Mouse (Mus musculus): ENCODE data around the gene Rnf220. TPM values are rescaled to one million over a fixed set of nuclear protein-coding genes. Genes with fewer than 3 reads are reported as not detected.
A peak's percentile ranks its signal among the peaks of the same experiment; 100 is the strongest.

Rnf220 gene
- polyA plus RNA-seq, 1 experiment from 2014 or later, result 140 TPM

DNA sequence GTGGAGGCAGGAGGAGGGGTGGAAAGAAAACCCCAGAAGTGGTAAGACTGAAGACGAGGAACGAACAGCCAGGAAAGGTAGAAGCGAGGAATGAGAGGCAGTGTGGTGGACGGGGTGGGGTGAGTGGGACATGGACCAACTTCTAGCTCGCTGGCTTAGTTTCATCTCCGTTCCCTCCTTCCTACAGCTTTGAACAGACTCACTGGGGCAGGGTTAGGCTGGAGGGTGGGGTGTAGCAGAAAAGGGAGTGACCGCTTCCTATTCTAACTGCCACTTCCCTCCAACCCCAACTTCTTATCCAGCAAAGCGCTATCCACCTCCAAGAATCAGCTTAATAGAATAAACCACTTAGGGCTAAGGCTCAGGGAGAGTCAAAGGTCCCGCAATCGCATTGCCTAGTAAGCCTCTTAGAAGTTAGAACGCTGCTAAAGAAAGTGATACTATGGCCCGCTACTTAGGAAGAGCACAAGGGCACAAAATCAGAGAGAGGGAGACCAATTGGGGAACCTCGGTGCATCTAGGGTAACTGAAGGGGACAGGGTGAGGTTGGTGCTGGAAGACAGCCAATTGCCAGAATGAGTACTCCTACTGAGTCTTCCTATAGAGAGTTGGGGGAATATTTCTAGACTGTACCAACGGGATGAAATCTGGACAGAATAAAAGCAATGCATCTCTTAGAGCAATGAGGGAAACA lies 23.4 kb downstream of the Rnf220 start:
- no peak overlapping the region for H3K27ac ChIP-seq
- no peaks in the 10 kb centered on the region for H3K36me3 ChIP-seq (replicated peaks)
- H3K9ac ChIP-seq, result no peak overlapping the region
- peaks cover 15% of the 10 kb centered on the region; the same call in 1 of the 2 replicates for H3K27me3 ChIP-seq (replicated peaks)
- ATAC-seq (replicated peaks), result no peak
- no peaks in the 10 kb centered on the region for H3K9me3 ChIP-seq
- H3K4me1 ChIP-seq, result peaks cover 3% of the 10 kb centered on the region; the same call in 1 of the 2 replicates
- no peak overlapping the region for H3K4me3 ChIP-seq
- WGBS, result 74% methylated on average over 14 of the region's 14 CpGs
- H3K4me2 ChIP-seq, result no peak overlapping the region

DNA sequence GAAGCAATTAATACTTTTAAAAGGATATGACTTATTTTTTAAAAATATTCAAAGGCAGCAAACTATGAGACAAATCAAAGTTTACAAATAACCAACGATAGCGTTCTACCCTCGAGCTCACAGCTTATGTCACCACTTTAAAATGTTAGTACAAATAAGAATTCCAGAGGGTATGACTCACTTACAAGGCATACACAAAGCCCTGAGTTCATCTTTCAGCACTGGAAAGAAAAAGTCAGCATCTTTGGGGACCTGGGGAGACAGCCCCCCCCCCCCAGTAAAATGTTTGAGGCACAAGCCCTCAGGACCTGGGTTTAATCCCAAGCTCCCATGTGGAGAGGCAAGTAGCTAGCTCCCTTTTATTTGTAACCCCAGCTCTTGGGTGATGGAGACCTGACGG lies 27.4 kb downstream of the Rnf220 start:
- H3K36me3 ChIP-seq (replicated peaks), result no peaks in the 10 kb centered on the region
- 78% methylated on average over 4 of the region's 4 CpGs for WGBS
- no peak overlapping the region for H3K4me3 ChIP-seq
- no peaks in the 10 kb centered on the region for H3K9me3 ChIP-seq
- no peak overlapping the region for H3K9ac ChIP-seq
- ATAC-seq (replicated peaks), result no peak
- 0 out of 2 replicates have a peak, but pooled peaks cover 3% of the 10 kb centered on the region for H3K27me3 ChIP-seq (replicated peaks)
- H3K4me2 ChIP-seq, result no peak overlapping the region
- H3K4me1 ChIP-seq, result peaks cover 12% of the 10 kb centered on the region
- no peak overlapping the region for H3K27ac ChIP-seq

DNA sequence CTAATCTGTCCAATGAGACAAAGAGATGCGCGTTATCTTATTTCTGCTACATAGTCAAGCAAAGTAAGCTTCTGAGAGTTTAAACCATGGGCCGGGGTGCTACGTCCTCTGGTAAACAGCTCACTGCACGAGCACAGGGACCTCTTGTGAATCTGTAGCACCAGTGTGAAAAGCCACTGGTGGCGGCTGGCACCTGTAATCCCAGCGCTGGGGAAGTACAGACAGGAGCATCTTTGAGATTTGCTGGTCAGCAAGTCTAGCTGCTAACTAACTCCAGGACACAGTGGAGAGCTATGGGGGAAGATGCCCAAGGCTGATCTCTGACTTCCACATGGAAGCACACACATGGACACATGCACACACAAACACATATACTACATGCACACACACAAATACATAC lies 28.9 kb downstream of the Rnf220 start:
- Histone ChIP-seq H3K9me3 (no peaks in the 10 kb centered on the region), H3K9ac (no peak overlapping the region), H3K4me2 (no peak overlapping the region), H3K4me1 (peaks cover 12% of the 10 kb centered on the region), H3K27ac (no peak overlapping the region), H3K4me3 (no peak overlapping the region), H3K27me3 (replicated peaks) (0 out of 2 replicates have a peak, but pooled peaks cover 3% of the 10 kb centered on the region), H3K36me3 (replicated peaks) (no peaks in the 10 kb centered on the region)
- ATAC-seq (replicated peaks), result no peak
- 80% methylated on average over 7 of the region's 7 CpGs for WGBS

DNA sequence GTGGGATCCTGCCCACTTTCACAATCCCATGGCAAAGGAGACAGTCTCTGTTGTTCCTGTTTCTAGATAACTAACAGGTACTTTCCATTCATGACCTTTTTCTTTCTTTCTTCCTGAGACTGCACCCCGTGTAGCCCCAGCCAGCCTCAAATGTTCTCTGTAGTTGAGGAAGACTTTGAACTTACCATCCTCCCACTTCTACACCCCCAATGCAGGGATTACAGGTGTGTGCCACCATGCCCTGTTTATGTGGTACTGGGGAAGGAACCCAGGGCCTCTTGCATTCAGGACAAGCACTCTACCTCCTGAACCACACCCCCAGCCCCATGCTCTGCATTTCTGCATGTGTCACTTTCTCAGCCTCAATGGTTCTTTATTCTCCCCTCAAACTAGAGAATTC lies 47.7 kb downstream of the Rnf220 start:
- H3K9ac ChIP-seq, result no peak overlapping the region
- no peak overlapping the region for H3K4me3 ChIP-seq
- 80% methylated on average over 1 of the region's 1 CpGs for WGBS
- ATAC-seq (replicated peaks), result no peak
- H3K4me1 ChIP-seq, result no peaks in the 10 kb centered on the region
- no peaks in the 10 kb centered on the region for H3K36me3 ChIP-seq (replicated peaks)
- no peaks in the 10 kb centered on the region for H3K9me3 ChIP-seq
- H3K27me3 ChIP-seq (replicated peaks), result peaks cover 3% of the 10 kb centered on the region; the same call in 1 of the 2 replicates
- H3K27ac ChIP-seq, result no peak overlapping the region
- H3K4me2 ChIP-seq, result no peak overlapping the region

DNA sequence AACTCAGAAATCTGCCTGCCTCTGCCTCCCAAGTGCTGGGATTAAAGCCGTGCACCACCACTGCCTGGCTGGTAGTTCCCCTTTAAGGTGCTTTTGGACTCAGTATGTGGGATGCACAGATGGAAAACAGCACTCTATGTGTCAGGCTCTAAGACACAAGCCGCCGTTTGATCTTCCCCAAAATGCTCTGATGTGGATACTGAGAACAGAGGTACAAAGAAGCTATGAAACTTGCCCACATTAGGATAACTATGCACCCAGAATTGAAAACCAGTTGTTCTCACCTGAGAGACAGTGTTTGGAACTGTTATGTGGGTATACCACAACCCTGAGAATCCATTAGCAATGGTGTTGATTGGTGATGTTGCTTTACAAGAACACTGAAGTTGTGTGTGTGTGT lies 48.9 kb downstream of the Rnf220 start:
- Histone ChIP-seq H3K27me3 (replicated peaks) (peaks cover 3% of the 10 kb centered on the region; the same call in 1 of the 2 replicates), H3K36me3 (replicated peaks) (no peaks in the 10 kb centered on the region), H3K4me1 (no peaks in the 10 kb centered on the region), H3K9me3 (no peaks in the 10 kb centered on the region), H3K4me2 (no peak overlapping the region), H3K27ac (no peak overlapping the region), H3K9ac (no peak overlapping the region), H3K4me3 (no peak overlapping the region)
- 96% methylated on average over 3 of the region's 3 CpGs for WGBS
- ATAC-seq (replicated peaks), result no peak

DNA sequence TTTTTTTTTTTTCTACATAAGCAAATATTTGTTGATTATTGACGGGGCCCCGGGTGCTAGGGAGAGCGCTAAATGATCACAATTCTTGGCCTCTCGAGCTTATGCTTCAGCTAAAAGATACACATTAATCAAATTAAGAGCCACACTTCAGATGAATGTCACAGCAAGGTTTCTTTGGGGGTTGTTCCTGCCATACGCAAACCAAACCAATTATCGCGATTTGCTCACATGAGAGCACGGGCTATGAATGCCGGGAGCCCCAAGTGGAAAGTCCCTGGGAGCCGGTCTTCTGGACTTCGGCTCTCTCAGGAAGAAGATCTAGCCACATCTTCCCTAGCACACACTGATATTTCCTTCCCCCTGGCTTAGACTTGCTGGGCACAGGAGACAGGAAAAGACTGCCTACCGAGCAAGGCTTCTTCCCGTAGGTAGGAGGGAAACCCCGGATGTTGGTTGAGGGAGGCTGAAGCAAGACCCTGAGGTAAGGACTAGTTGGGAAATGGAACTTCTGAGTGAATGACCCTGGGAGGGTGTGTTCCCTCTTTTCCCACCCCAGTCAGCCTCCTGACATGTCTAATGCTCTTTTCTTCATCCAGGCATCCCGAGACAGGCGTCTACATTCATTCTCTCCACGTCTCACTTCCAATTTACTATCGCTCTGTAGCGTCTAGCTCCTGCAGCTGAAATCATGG lies 51.2 kb downstream of the Rnf220 start:
- H3K4me3 ChIP-seq, result no peak overlapping the region
- ATAC-seq (replicated peaks), result no peak
- H3K9ac ChIP-seq, result no peak overlapping the region
- H3K36me3 ChIP-seq (replicated peaks), result no peaks in the 10 kb centered on the region
- H3K4me2 ChIP-seq, result no peak overlapping the region
- peaks cover 3% of the 10 kb centered on the region; the same call in 1 of the 2 replicates for H3K27me3 ChIP-seq (replicated peaks)
- H3K4me1 ChIP-seq, result no peaks in the 10 kb centered on the region
- no peaks in the 10 kb centered on the region for H3K9me3 ChIP-seq
- no peak overlapping the region for H3K27ac ChIP-seq
- 84% methylated on average over 19 of the region's 19 CpGs for WGBS

DNA sequence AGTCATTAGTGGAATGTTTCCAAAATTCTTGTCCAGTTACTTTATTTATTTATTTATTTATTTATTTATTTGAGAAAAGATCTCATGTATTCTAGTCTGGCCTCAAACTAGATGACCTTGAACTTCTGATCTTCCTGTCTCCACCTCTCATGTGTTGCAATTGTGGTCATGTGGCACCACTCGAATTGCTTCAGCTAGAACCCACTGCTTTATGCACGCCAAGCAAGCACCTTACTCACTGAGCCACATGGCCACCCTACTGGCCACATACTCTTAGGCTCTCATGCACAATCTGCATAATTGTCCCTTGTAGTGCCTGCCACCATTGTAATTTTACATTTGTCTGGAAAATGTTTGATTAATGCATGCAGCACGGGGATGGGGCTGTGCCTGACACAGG lies 57.9 kb downstream of the Rnf220 start:
- Histone ChIP-seq H3K9me3 (no peaks in the 10 kb centered on the region), H3K27me3 (replicated peaks) (peaks cover 24% of the 10 kb centered on the region), H3K9ac (no peak overlapping the region), H3K4me3 (no peak overlapping the region), H3K4me2 (no peak overlapping the region), H3K36me3 (replicated peaks) (no peaks in the 10 kb centered on the region), H3K4me1 (peaks cover 3% of the 10 kb centered on the region; the same call in 1 of the 2 replicates), H3K27ac (no peak overlapping the region)
- ATAC-seq (replicated peaks), result no peak
- WGBS, result 76% methylated on average over 3 of the region's 3 CpGs

DNA sequence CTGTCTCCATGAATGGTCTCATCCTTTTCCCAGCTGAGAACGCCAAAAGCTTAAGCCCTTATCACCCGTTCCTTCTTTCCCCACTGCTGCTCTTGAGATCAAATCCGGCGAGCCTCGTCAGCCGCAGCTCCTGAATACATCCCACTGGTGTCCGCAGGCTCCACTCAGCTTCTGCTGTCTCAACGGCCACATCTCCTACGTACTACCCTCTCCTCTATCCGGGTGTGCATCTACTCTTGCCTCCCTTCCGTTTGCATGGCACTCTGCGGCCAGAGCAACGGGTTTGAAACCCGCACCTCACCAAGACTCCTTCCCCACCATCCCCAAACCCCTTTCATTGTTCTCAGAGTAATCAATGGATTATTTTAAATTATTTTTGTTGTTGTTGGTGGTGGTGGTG lies 58.8 kb downstream of the Rnf220 start:
- WGBS, result 67% methylated on average over 14 of the region's 14 CpGs
- Histone ChIP-seq H3K27ac (no peak overlapping the region), H3K9ac (no peak overlapping the region), H3K36me3 (replicated peaks) (no peaks in the 10 kb centered on the region), H3K9me3 (no peaks in the 10 kb centered on the region), H3K4me2 (no peak overlapping the region), H3K4me1 (peaks cover 3% of the 10 kb centered on the region; the same call in 1 of the 2 replicates), H3K27me3 (replicated peaks) (peaks cover 24% of the 10 kb centered on the region), H3K4me3 (no peak overlapping the region)
- no peak for ATAC-seq (replicated peaks)

DNA sequence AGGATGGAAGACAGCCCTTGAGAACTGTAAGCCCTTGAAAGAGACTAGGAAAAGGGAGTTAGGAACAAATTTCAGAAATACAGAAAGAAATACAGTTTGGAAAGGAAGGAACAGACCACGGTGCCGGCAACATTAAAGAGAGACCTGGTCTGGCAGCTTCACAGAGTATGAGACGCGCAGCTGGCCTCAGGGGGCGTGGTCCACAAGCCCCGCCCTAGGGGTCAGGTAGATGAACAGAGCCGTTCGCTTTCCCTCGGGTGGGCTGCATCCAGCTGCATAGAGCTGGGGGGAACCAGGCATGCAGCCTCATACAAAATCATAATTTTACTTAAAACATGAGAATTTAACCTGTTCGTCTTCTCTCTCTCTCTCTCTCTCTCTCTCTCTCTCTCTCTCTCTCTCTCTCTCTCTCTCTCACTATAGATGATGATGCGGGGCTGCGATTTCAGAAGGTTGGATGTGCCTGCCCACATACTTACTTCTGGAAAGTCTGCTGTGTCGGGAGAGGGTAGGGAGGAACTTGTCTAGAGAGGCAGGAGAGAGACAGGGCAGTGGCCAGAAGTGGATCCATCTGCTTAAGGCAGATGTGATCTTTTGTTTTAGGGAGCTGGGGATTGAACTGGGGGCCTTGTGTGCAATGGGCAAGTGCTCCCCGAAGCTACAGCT lies 59.7 kb downstream of the Rnf220 start:
- WGBS, result 48% methylated on average over 14 of the region's 14 CpGs
- peaks cover 24% of the 10 kb centered on the region for H3K27me3 ChIP-seq (replicated peaks)
- H3K9ac ChIP-seq, result no peak overlapping the region
- H3K36me3 ChIP-seq (replicated peaks), result no peaks in the 10 kb centered on the region
- no peak overlapping the region for H3K27ac ChIP-seq
- ATAC-seq (replicated peaks), result no peak
- no peak overlapping the region for H3K4me2 ChIP-seq
- no peaks in the 10 kb centered on the region for H3K9me3 ChIP-seq
- H3K4me1 ChIP-seq, result peaks cover 3% of the 10 kb centered on the region; the same call in 1 of the 2 replicates
- H3K4me3 ChIP-seq, result no peak overlapping the region

DNA sequence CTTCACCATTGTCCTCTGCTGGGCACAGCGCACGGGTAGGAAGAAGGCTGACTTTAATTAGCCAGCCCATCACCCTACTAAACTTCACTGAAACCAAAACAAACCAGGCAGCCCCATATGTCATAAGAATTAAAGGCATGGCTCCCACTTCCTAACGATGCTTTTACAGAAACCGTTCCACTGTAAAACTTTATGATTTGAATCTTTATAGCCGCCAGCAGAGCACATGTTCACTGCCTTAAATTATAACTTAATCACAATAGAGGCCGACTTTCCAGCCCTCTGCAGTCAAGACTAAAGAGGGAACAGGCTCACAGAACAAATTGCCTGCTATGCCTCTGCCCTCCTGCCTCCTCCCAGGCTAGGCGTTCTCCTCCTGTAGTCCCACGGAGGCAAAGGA lies 62.5 kb downstream of the Rnf220 start:
- Histone ChIP-seq H3K4me3 (no peak overlapping the region), H3K4me2 (no peak overlapping the region), H3K9ac (no peak overlapping the region), H3K4me1 (peaks cover 3% of the 10 kb centered on the region; the same call in 1 of the 2 replicates), H3K27ac (no peak overlapping the region), H3K9me3 (no peaks in the 10 kb centered on the region), H3K27me3 (replicated peaks) (peaks cover 23% of the 10 kb centered on the region), H3K36me3 (replicated peaks) (no peaks in the 10 kb centered on the region)
- no peak for ATAC-seq (replicated peaks)
- 68% methylated on average over 8 of the region's 8 CpGs for WGBS

DNA sequence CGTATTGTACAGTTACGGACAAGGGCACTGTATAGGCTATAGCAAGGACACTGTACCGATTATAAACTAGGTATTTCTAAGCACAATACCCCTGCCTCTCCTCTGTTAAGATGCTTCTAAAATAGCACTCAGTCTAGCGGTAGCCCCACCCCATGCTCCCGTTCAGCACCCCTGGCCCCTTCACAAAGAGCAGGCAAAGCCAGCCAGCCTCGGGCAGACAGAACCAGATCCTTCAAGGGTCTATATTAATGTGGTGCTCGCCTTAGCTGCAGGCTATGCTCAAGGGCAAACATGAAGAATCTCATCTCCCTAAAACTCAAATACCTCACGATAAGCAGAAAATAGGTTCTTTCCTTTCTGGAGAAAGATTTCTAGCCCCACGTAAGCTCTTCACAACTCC lies 67.2 kb downstream of the Rnf220 start:
- H3K9me3 ChIP-seq, result no peaks in the 10 kb centered on the region
- no peak overlapping the region for H3K9ac ChIP-seq
- peaks cover 22% of the 10 kb centered on the region for H3K27me3 ChIP-seq (replicated peaks)
- H3K36me3 ChIP-seq (replicated peaks), result no peaks in the 10 kb centered on the region
- no peak for ATAC-seq (replicated peaks)
- H3K4me3 ChIP-seq, result no peak overlapping the region
- no peak overlapping the region for H3K4me2 ChIP-seq
- 0 out of 2 replicates have a peak, but pooled peaks cover 8% of the 10 kb centered on the region for H3K4me1 ChIP-seq
- WGBS, result 75% methylated on average over 9 of the region's 9 CpGs
- no peak overlapping the region for H3K27ac ChIP-seq

DNA sequence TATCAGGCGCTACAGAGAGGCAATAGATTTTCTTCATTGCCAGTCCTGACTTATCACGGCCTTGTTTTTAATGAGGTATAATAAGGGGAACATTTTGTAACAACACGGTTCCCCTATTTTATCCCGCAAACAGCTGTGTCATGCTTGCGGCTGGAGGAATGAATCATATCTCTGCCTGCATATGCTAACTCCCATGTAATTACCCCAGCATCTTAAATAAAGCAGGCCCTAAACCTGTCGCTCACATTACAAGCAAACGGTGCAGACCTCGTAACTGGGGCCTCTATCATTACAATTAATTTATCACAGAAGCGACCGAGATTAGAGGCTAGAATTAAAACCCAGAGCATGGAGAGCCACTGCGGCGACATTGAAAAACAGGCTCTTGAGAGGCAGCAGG lies 69.3 kb downstream of the Rnf220 start:
- 0 out of 2 replicates have a peak, but pooled peaks cover 8% of the 10 kb centered on the region for H3K4me1 ChIP-seq
- H3K4me3 ChIP-seq, result no peak overlapping the region
- no peak overlapping the region for H3K4me2 ChIP-seq
- H3K9me3 ChIP-seq, result no peaks in the 10 kb centered on the region
- peaks cover 20% of the 10 kb centered on the region for H3K27me3 ChIP-seq (replicated peaks)
- peak; percentile 45 for ATAC-seq (replicated peaks)
- H3K9ac ChIP-seq, result no peak overlapping the region
- no peak overlapping the region for H3K27ac ChIP-seq
- H3K36me3 ChIP-seq (replicated peaks), result no peaks in the 10 kb centered on the region
- WGBS, result 44% methylated on average over 12 of the region's 12 CpGs
